Mouse (Mus musculus) midbrain, embryonic 12.5 days (tissue): ENCODE measurements around the gene Rnase1. TPM values are rescaled to one million over a fixed set of nuclear protein-coding genes. Genes with fewer than 3 reads are reported as not detected.

Experiments
- ATAC-seq: fragments of 200-750 bp; cut with Nextera tagmentation; 2 replicates; pipeline ENCODE4 v1.8.0; 2017; ENCODE audit warnings: low read depth, moderate TSS enrichment, moderate library complexity; ENCODE audit not compliant: low FRiP score
- H3K27ac ChIP-seq: fragments of 300-500 bp; sonication (generic); replicated peaks from 2 replicates; pipeline ENCODE4 v1.5.1; 2016; ENCODE audit warnings: mild to moderate bottlenecking
- H3K27me3 ChIP-seq: fragments of 300-500 bp; sonication (generic); 2 replicates; pipeline ENCODE4 v1.6.1; 2016; ENCODE audit warnings: mild to moderate bottlenecking
- H3K36me3 ChIP-seq: fragments of 300-500 bp; sonication (generic); 2 replicates; pipeline ENCODE4 v1.6.1; 2016
- H3K4me1 ChIP-seq: fragments of 300-500 bp; sonication (generic); 2 replicates; pipeline ENCODE4 v1.6.1; 2016
- H3K4me2 ChIP-seq: fragments of 300-500 bp; sonication (generic); replicated peaks from 2 replicates; pipeline ENCODE4 v1.6.1; 2016; ENCODE audit warnings: mild to moderate bottlenecking, moderate library complexity
- H3K4me3 ChIP-seq: fragments of 300-500 bp; sonication (generic); 2 replicates; pipeline ENCODE4 v1.5.1; 2016; ENCODE audit warnings: mild to moderate bottlenecking
- H3K9ac ChIP-seq: fragments of 300-500 bp; sonication (generic); replicated peaks from 2 replicates; pipeline ENCODE4 v1.6.1; 2016; ENCODE audit warnings: mild to moderate bottlenecking, moderate library complexity
- H3K9me3 ChIP-seq: fragments of 300-500 bp; sonication (generic); 2 replicates; pipeline ENCODE4 v1.6.1; 2016; ENCODE audit warnings: mild to moderate bottlenecking
- WGBS: fragments of 180-500 bp; shearing (Covaris S2); methylation state at CpG from one replicate; pipeline ENCODE4 v1.1.7; 2016; 5-methylcytosine and 5-hydroxymethylcytosine counted together
- polyA plus RNA-seq: library from polyadenylated mRNA; unstranded; fragments of >200 nt; fragmentation: Nextera tagmentation; extraction: Ambion mirVana; gene quantifications from 2 replicates; pipeline ENCODE4 v1.2.1, GENCODE M21; 2016

Rnase1 gene
- polyA plus RNA-seq, 1 experiment from 2014 or later, result not detected

GRCm38 (mm10) chr14:51132372-51132771 lies 14.2 kb downstream of the Rnase1 start:
- H3K27ac ChIP-seq, result no peak overlapping the region
- H3K9me3 ChIP-seq, result no peaks in the 10 kb centered on the region
- no peak overlapping the region for H3K4me2 ChIP-seq
- H3K4me3 ChIP-seq, result no peak overlapping the region
- no peaks in the 10 kb centered on the region for H3K36me3 ChIP-seq
- no peaks in the 10 kb centered on the region for H3K27me3 ChIP-seq
- WGBS, result 90% methylated on average over 4 of the region's 4 CpGs
- no peaks in the 10 kb centered on the region for H3K4me1 ChIP-seq
- H3K9ac ChIP-seq, result no peak overlapping the region
- ATAC-seq, result no peak

- H3K27me3 ChIP-seq, result no peaks in the 10 kb centered on the region
- ATAC-seq, result no peak
- H3K4me2 ChIP-seq, result no peak overlapping the region
- no peak overlapping the region for H3K27ac ChIP-seq
- H3K36me3 ChIP-seq, result no peaks in the 10 kb centered on the region
- no peaks in the 10 kb centered on the region for H3K4me1 ChIP-seq
- H3K9me3 ChIP-seq, result no peaks in the 10 kb centered on the region
- H3K4me3 ChIP-seq, result no peak overlapping the region
- WGBS, result 81% methylated on average over 7 of the region's 7 CpGs
- H3K9ac ChIP-seq, result no peak overlapping the region
Observed at GRCm38 (mm10) chr14:51131086-51131815, 15.3 kb downstream of the Rnase1 start.

- Histone ChIP-seq H3K4me3 (no peak overlapping the region), H3K27me3 (no peaks in the 10 kb centered on the region), H3K9me3 (no peaks in the 10 kb centered on the region), H3K4me1 (no peaks in the 10 kb centered on the region), H3K27ac (no peak overlapping the region), H3K4me2 (no peak overlapping the region), H3K9ac (no peak overlapping the region), H3K36me3 (no peaks in the 10 kb centered on the region)
- WGBS, result 91% methylated on average over 9 of the region's 9 CpGs
- ATAC-seq, result no peak
Observed at GRCm38 (mm10) chr14:51130315-51130940, 16.2 kb downstream of the Rnase1 start.

- no peak for ATAC-seq
- Histone ChIP-seq H3K36me3 (no peaks in the 10 kb centered on the region), H3K27ac (no peak overlapping the region), H3K9ac (no peak overlapping the region), H3K4me1 (no peaks in the 10 kb centered on the region), H3K4me2 (no peak overlapping the region), H3K4me3 (no peak overlapping the region), H3K9me3 (no peaks in the 10 kb centered on the region), H3K27me3 (no peaks in the 10 kb centered on the region)
- 82% methylated on average over 4 of the region's 4 CpGs for WGBS
Observed at GRCm38 (mm10) chr14:51129624-51129975, 17.0 kb downstream of the Rnase1 start.

GRCm38 (mm10) chr14:51128775-51129623 lies 17.6 kb downstream of the Rnase1 start:
- Histone ChIP-seq H3K27me3 (no peaks in the 10 kb centered on the region), H3K4me2 (no peak overlapping the region), H3K9me3 (no peaks in the 10 kb centered on the region), H3K4me1 (no peaks in the 10 kb centered on the region), H3K27ac (no peak overlapping the region), H3K9ac (no peak overlapping the region), H3K36me3 (no peaks in the 10 kb centered on the region), H3K4me3 (no peak overlapping the region)
- ATAC-seq, result no peak
- 85% methylated on average over 9 of the region's 9 CpGs for WGBS

- no peak overlapping the region for H3K27ac ChIP-seq
- H3K27me3 ChIP-seq, result no peaks in the 10 kb centered on the region
- no peaks in the 10 kb centered on the region for H3K4me1 ChIP-seq
- H3K4me3 ChIP-seq, result no peak overlapping the region
- H3K9ac ChIP-seq, result no peak overlapping the region
- H3K36me3 ChIP-seq, result no peaks in the 10 kb centered on the region
- no peaks in the 10 kb centered on the region for H3K9me3 ChIP-seq
- no peak for ATAC-seq
- WGBS, result 75% methylated on average over 2 of the region's 2 CpGs
- H3K4me2 ChIP-seq, result no peak overlapping the region
Observed at GRCm38 (mm10) chr14:51127648-51128258, 18.8 kb downstream of the Rnase1 start.

GRCm38 (mm10) chr14:51125684-51126083 lies 20.9 kb downstream of the Rnase1 start:
- no peak overlapping the region for H3K9ac ChIP-seq
- H3K36me3 ChIP-seq, result no peaks in the 10 kb centered on the region
- H3K9me3 ChIP-seq, result no peaks in the 10 kb centered on the region
- H3K4me1 ChIP-seq, result 0 out of 2 replicates have a peak, but pooled peaks cover 2% of the 10 kb centered on the region
- no peak for ATAC-seq
- no peak overlapping the region for H3K4me3 ChIP-seq
- 88% methylated on average over 6 of the region's 6 CpGs for WGBS
- no peak overlapping the region for H3K27ac ChIP-seq
- no peak overlapping the region for H3K4me2 ChIP-seq
- no peaks in the 10 kb centered on the region for H3K27me3 ChIP-seq

- no peak for ATAC-seq
- Histone ChIP-seq H3K27ac (no peak within 1 kb of the TSS), H3K4me1 (no peaks in the 10 kb centered on the region), H3K9me3 (0 out of 2 replicates have a peak, but pooled peaks cover 4% of the 10 kb centered on the region), H3K9ac (no peak within 1 kb of the TSS), H3K27me3 (no peaks in the 10 kb centered on the region), H3K4me2 (no peak within 1 kb of the TSS; the same call in 1 of the 2 replicates), H3K36me3 (no peaks in the 10 kb centered on the region), H3K4me3 (no peak within 1 kb of the TSS)
- 46% methylated on average over 12 of the region's 12 CpGs for WGBS
Observed at GRCm38 (mm10) chr14:51113916-51114560, 32.5 kb downstream of the Rnase1 start, which contains the start of gene Eddm3b. TSS of gene Eddm3b (plus strand) at chr14:51114426.

- Histone ChIP-seq H3K4me2 (no peak overlapping the region; the same call in 1 of the 2 replicates), H3K4me3 (no peak overlapping the region), H3K27me3 (no peaks in the 10 kb centered on the region), H3K27ac (no peak overlapping the region), H3K36me3 (no peaks in the 10 kb centered on the region), H3K9ac (no peak overlapping the region), H3K9me3 (no peaks in the 10 kb centered on the region), H3K4me1 (no peaks in the 10 kb centered on the region)
- ATAC-seq, result no peak
- 26% methylated on average over 9 of the region's 9 CpGs for WGBS
Observed at GRCm38 (mm10) chr14:51113476-51113875, 33.1 kb downstream of the Rnase1 start.

- no peak overlapping the region for H3K4me2 ChIP-seq
- ATAC-seq, result no peak
- H3K4me3 ChIP-seq, result no peak overlapping the region
- H3K27me3 ChIP-seq, result no peaks in the 10 kb centered on the region
- H3K27ac ChIP-seq, result no peak overlapping the region
- no peaks in the 10 kb centered on the region for H3K9me3 ChIP-seq
- no peaks in the 10 kb centered on the region for H3K4me1 ChIP-seq
- no peaks in the 10 kb centered on the region for H3K36me3 ChIP-seq
- H3K9ac ChIP-seq, result no peak overlapping the region
- 76% methylated on average over 3 of the region's 3 CpGs for WGBS
Observed at GRCm38 (mm10) chr14:51111966-51112365, 34.6 kb downstream of the Rnase1 start.

GRCm38 (mm10) chr14:51106449-51106967 lies 40.1 kb downstream of the Rnase1 start:
- H3K4me1 ChIP-seq, result no peaks in the 10 kb centered on the region
- no peak for ATAC-seq
- H3K27ac ChIP-seq, result no peak overlapping the region
- H3K9ac ChIP-seq, result no peak overlapping the region
- H3K4me2 ChIP-seq, result no peak overlapping the region
- no peaks in the 10 kb centered on the region for H3K36me3 ChIP-seq
- H3K9me3 ChIP-seq, result no peaks in the 10 kb centered on the region
- H3K4me3 ChIP-seq, result no peak overlapping the region
- H3K27me3 ChIP-seq, result no peaks in the 10 kb centered on the region
